Mouse (Mus musculus): ENCODE data around the gene 4930505A04Rik.

The 4930505A04Rik gene

GRCm38 (mm10) chr11:30471751-30472593, at the start of gene 4930505A04Rik:
Gene 4930505A04Rik (minus strand): TSS chr11:30471827.
- peak; percentile 98 for DNase-seq (ENCODE audit: low read depth, low spot score)

- no peak for DNase-seq (ENCODE audit: low read depth, low spot score)
These were observed 45.5 kb upstream of the 4930505A04Rik start for GRCm38 (mm10) chr11:30517133-30517532.

GRCm38 (mm10) chr11:30508178-30508577, 36.6 kb upstream of the 4930505A04Rik start:
- no peak for DNase-seq (ENCODE audit: low read depth, low spot score)

GRCm38 (mm10) chr11:30498738-30499355, 27.2 kb upstream of the 4930505A04Rik start:
- peak; percentile 34 for DNase-seq (ENCODE audit: low read depth, low spot score)

- peak; percentile 29 for DNase-seq (ENCODE audit: low read depth, low spot score)
These were observed 25.5 kb upstream of the 4930505A04Rik start for GRCm38 (mm10) chr11:30497151-30497550.

- DNase-seq (ENCODE audit: low read depth, low spot score), result peak; percentile 96
These were observed 20.1 kb upstream of the 4930505A04Rik start for GRCm38 (mm10) chr11:30491515-30492260.

- DNase-seq (ENCODE audit: low read depth, low spot score), result peak; percentile 61
These were observed 16.6 kb upstream of the 4930505A04Rik start for GRCm38 (mm10) chr11:30488183-30488582.

- peak; percentile 72 for DNase-seq (ENCODE audit: low read depth, low spot score)
These were observed 11.7 kb upstream of the 4930505A04Rik start for GRCm38 (mm10) chr11:30483286-30483685.

GRCm38 (mm10) chr11:30471187-30471586, 440 bp downstream of the 4930505A04Rik start:
- DNase-seq (ENCODE audit: low read depth, low spot score), result no peak

GRCm38 (mm10) chr11:30454331-30454730, 17.3 kb downstream of the 4930505A04Rik start:
- DNase-seq (ENCODE audit: low read depth, low spot score), result no peak

GRCm38 (mm10) chr11:30448126-30448525, 23.5 kb downstream of the 4930505A04Rik start:
- no peak for DNase-seq (ENCODE audit: low read depth, low spot score)

GRCm38 (mm10) chr11:30447561-30447960, 24.1 kb downstream of the 4930505A04Rik start:
- no peak for DNase-seq (ENCODE audit: low read depth, low spot score)

GRCm38 (mm10) chr11:30444192-30444905, 27.3 kb downstream of the 4930505A04Rik start:
- DNase-seq (ENCODE audit: low read depth, low spot score), result peak; percentile 75

- DNase-seq (ENCODE audit: low read depth, low spot score), result peak; percentile 80
These were observed 27.9 kb downstream of the 4930505A04Rik start for GRCm38 (mm10) chr11:30443746-30444145.

- DNase-seq (ENCODE audit: low read depth, low spot score), result no peak
These were observed 38.2 kb downstream of the 4930505A04Rik start for GRCm38 (mm10) chr11:30433256-30433950.

GRCm38 (mm10) chr11:30405581-30405980, 66.0 kb downstream of the 4930505A04Rik start:
- DNase-seq (ENCODE audit: low read depth, low spot score), result peak; percentile 34

GRCm38 (mm10) chr11:30404619-30405200, 66.9 kb downstream of the 4930505A04Rik start:
- no peak for DNase-seq (ENCODE audit: low read depth, low spot score)

- DNase-seq (ENCODE audit: low read depth, low spot score), result no peak
These were observed 77.3 kb downstream of the 4930505A04Rik start for GRCm38 (mm10) chr11:30394351-30394750.

- no peak for DNase-seq (ENCODE audit: low read depth, low spot score)
These were observed 88.6 kb downstream of the 4930505A04Rik start for GRCm38 (mm10) chr11:30383076-30383475.

Data from ZHBTc4 (cell line).